9 mouse cellular contexts compared by ENCODE assay signal in genomic region chr16:18407912-18408311, GRCm38 (mm10). TPM values are rescaled to one million over a fixed set of nuclear protein-coding genes. Genes with fewer than 3 reads are reported as not detected.
DNase-seq lines count a peak whose midpoint lies in the region; ATAC-seq and TF ChIP-seq lines count a peak whose summit lies in the region.
"Had no signal": no experiment of that assay in that cellular context is flagged by ENCODE, and none has a peak within 500 bp of the region (broad histone marks: within the 10 kb centered on the region; RNA-seq: fewer than 3 reads in every experiment).

No protein-coding gene starts in this region.

- H3ac ChIP-seq in myocyte (ENCODE audit: control insufficient read depth, insufficient read length) = no peak overlapping the region

- intact Hi-C loops in heart, postnatal 25 days (cut with DNase I) = no loop called here

- H3K27me3 ChIP-seq in lung, postnatal 0 days (replicated peaks; ENCODE audit: insufficient read depth, low read length) = no peaks in the 10 kb centered on the region
- no peaks in the 10 kb centered on the region for H3K27me3 ChIP-seq in heart, embryonic 14.5 days (ENCODE audit: control insufficient read depth, insufficient read depth, low read length)
- no peaks in the 10 kb centered on the region for H3K27me3 ChIP-seq in myocyte (ENCODE audit: control insufficient read depth, insufficient read depth, insufficient read length)
- H3K27me3 ChIP-seq in stomach, postnatal 0 days (ENCODE audit: control insufficient read depth, insufficient read depth, low read length) = no peaks in the 10 kb centered on the region

- H3K9me3 ChIP-seq in lung, postnatal 0 days (ENCODE audit: low read length) = no peaks in the 10 kb centered on the region
- no peaks in the 10 kb centered on the region for H3K9me3 ChIP-seq in heart, embryonic 14.5 days (ENCODE audit: control insufficient read depth, low read length)
- no peaks in the 10 kb centered on the region for H3K9me3 ChIP-seq in stomach, postnatal 0 days (ENCODE audit: control insufficient read depth, low read length)

- 0 out of 2 replicates have a peak, but pooled peaks cover 3% of the 10 kb centered on the region for H3K4me1 ChIP-seq in lung, postnatal 0 days (ENCODE audit: insufficient read depth, low read depth, low read length)
- H3K4me1 ChIP-seq in heart, embryonic 14.5 days (ENCODE audit: control insufficient read depth in 2 of 2, insufficient read depth in 2 of 2, low read length in 2 of 2) = peaks cover 19 to 30% of the 10 kb centered on the region in 2 experiments
- H3K4me1 ChIP-seq in stomach, postnatal 0 days (replicated peaks; ENCODE audit: control insufficient read depth, insufficient read depth) = 0 out of 2 replicates have a peak, but pooled peaks cover 2% of the 10 kb centered on the region

- TF ChIP-seq POLR2A in myocyte (IDR thresholded peaks at IDR 0.05; ENCODE audit: insufficient read length, low read depth) = no peak

- 0 out of 2 replicates have a peak overlapping the region, but pooled peaks have one; percentile 40 for H3K27ac ChIP-seq in lung, postnatal 0 days (ENCODE audit: low read length)
- peak overlapping the region; percentile 70 to 82 for H3K27ac ChIP-seq in heart, embryonic 14.5 days (replicated peaks in 1 of 2; ENCODE audit: control insufficient read depth in 1 of 2, insufficient read depth in 1 of 2, low read depth in 2 of 2, low read length in 2 of 2)
- H3K27ac ChIP-seq in stomach, postnatal 0 days (replicated peaks) = no peak overlapping the region

- no peak for TF ChIP-seq CTCF in lung, postnatal 0 days (IDR thresholded peaks at IDR 0.05)
- no peak for TF ChIP-seq CTCF in stomach, postnatal 0 days (IDR thresholded peaks at IDR 0.05; ENCODE audit: low read depth)

- H3K9ac ChIP-seq in lung, postnatal 0 days (replicated peaks; ENCODE audit: low read depth) = no peak overlapping the region
- H3K9ac ChIP-seq in heart, embryonic 14.5 days (ENCODE audit: low read length) = peak overlapping the region; percentile 21; the same call in 1 of the 2 replicates
- no peak overlapping the region for H3K9ac ChIP-seq in stomach, postnatal 0 days (ENCODE audit: low read length)

- WGBS in lung, postnatal 0 days = 36% methylated on average over 7 of the region's 7 CpGs
- WGBS in heart, embryonic 14.5 days = 24% methylated on average over 7 of the region's 7 CpGs
- WGBS in stomach, postnatal 0 days = 58% methylated on average over 7 of the region's 7 CpGs

- no peaks in the 10 kb centered on the region for H3K79me2 ChIP-seq in myocyte (ENCODE audit: control insufficient read depth, insufficient read depth)

- H3K4me3 ChIP-seq in lung, postnatal 0 days (ENCODE audit: low read depth, low read length) = no peak overlapping the region
- H3K4me3 ChIP-seq in heart, embryonic 14.5 days (ENCODE audit: control insufficient read depth in 1 of 2, insufficient read depth in 1 of 2, low read depth in 1 of 2, low read length in 2 of 2) = no peak overlapping the region
- no peak overlapping the region for H3K4me3 ChIP-seq in myocyte
- H3K4me3 ChIP-seq in stomach, postnatal 0 days (ENCODE audit: low read depth, low read length) = no peak overlapping the region
- H3K4me3 ChIP-seq: erythroblast, embryonic 14.5 days had no signal

- peak; percentile 62 for ATAC-seq in lung, postnatal 0 days
- peak; percentile 41; the same call in 1 of the 2 replicates for ATAC-seq in heart, embryonic 14.5 days (ENCODE audit: insufficient number of reproducible peaks, insufficient read depth, low FRiP score, low read depth)
- ATAC-seq in stomach, postnatal 0 days (ENCODE audit: low FRiP score, low TSS enrichment) = no peak

- no peaks in the 10 kb centered on the region for H3K36me3 ChIP-seq in lung, postnatal 0 days (ENCODE audit: insufficient read depth, low read length)
- peaks cover 87% of the 10 kb centered on the region for H3K36me3 ChIP-seq in heart, embryonic 14.5 days (ENCODE audit: control insufficient read depth, insufficient read depth, low read length)
- H3K36me3 ChIP-seq in myocyte (ENCODE audit: control insufficient read depth, insufficient read depth) = peaks cover 14% of the 10 kb centered on the region
- peaks cover 16% of the 10 kb centered on the region; the same call in 1 of the 2 replicates for H3K36me3 ChIP-seq in stomach, postnatal 0 days (ENCODE audit: control insufficient read depth, insufficient read depth, low read length)

- peak; percentile 97 for DNase-seq in heart, adult 11 months
- no peak for DNase-seq in heart, postnatal 25 days (ENCODE audit: low spot score)
- peak; percentile 58 for DNase-seq in lung, postnatal 0 days (ENCODE audit: low spot score)
- no peak for DNase-seq in lung, postnatal 36 days
- no peak for DNase-seq in stomach, postnatal 0 days (ENCODE audit: low spot score)
- DNase-seq in right cerebral cortex, postnatal 25 days = no peak

- no peak for TF ChIP-seq EP300 in lung, postnatal 0 days (IDR thresholded peaks at IDR 0.05)
- TF ChIP-seq EP300 in stomach, postnatal 0 days (optimal IDR thresholded peaks at IDR 0.05) = no peak

- H3K4me2 ChIP-seq in lung, postnatal 0 days (replicated peaks; ENCODE audit: low read depth, low read length) = no peak overlapping the region
- H3K4me2 ChIP-seq in heart, embryonic 14.5 days (ENCODE audit: low read length) = no peak overlapping the region
- no peak overlapping the region for H3K4me2 ChIP-seq in myocyte (ENCODE audit: low read depth)
- H3K4me2 ChIP-seq in stomach, postnatal 0 days (replicated peaks; ENCODE audit: low read depth) = no peak overlapping the region

TF ChIP-seq in myocyte, 11 proteins besides CTCF, POLR2A, EP300 and RAD21:
- TF ChIP-seq MYOG (IDR thresholded peaks at IDR 0.05; ENCODE audit: control insufficient read depth in 1 of 3, insufficient read depth in 1 of 3, insufficient read length in 2 of 3, low read depth in 2 of 3) (peak in 1 of 3 experiments; percentile 81), E2F4 (IDR thresholded peaks at IDR 0.05; ENCODE audit: insufficient read depth) (no peak), TCF3 (IDR thresholded peaks at IDR 0.05; ENCODE audit: insufficient read length, low read depth) (peak; percentile 21), MYOD1 (IDR thresholded peaks at IDR 0.05; ENCODE audit: control insufficient read depth in 1 of 3, insufficient read length in 2 of 3, low read depth in 2 of 3) (peak in 1 of 3 experiments; percentile 52)

RNA-seq across cellular contexts. Expression of gene Txnrd2, which starts 18.3 kb away (rescaled TPM):
- 10 to 100 TPM; 36.1 to 38.2 TPM for total RNA-seq in heart, postnatal 25 days (2021)
- polyA plus RNA-seq in lung, postnatal 0 days (2015; fragmentation: Nextera tagmentation; extraction: Ambion mirVana) = 20.0 and 20.9 TPM in 2 replicates
- polyA plus RNA-seq in heart, embryonic 14.5 days (2014; fragmentation: Nextera tagmentation; extraction: Ambion mirVana) = 34.0 and 34.7 TPM in 2 replicates
- polyA plus RNA-seq in myocyte (2012; fragmentation: generic; extraction: Trizol) = 21.3 TPM
- 16.2 and 16.8 TPM in 2 replicates for polyA plus RNA-seq in stomach, postnatal 0 days (2015; fragmentation: Nextera tagmentation; extraction: Ambion mirVana)

RNA-seq across cellular contexts. Expression of gene Comt, which starts 18.7 kb away (rescaled TPM):
- 100 to 1,000 TPM; 112 TPM for total RNA-seq in heart, postnatal 25 days (2021)
- 109 and 111 TPM in 2 replicates for polyA plus RNA-seq in lung, postnatal 0 days (2015; fragmentation: Nextera tagmentation; extraction: Ambion mirVana)
- polyA plus RNA-seq in heart, embryonic 14.5 days (2014; fragmentation: Nextera tagmentation; extraction: Ambion mirVana) = 110 and 112 TPM in 2 replicates
- 93.6 TPM for polyA plus RNA-seq in myocyte (2012; fragmentation: generic; extraction: Trizol)
- 95.1 and 99.6 TPM in 2 replicates for polyA plus RNA-seq in stomach, postnatal 0 days (2015; fragmentation: Nextera tagmentation; extraction: Ambion mirVana)

RNA-seq across cellular contexts. Expression of gene Arvcf, which starts 59.9 kb away (rescaled TPM):
- 10 to 100 TPM; 18.6 to 21.7 TPM for total RNA-seq in heart, postnatal 25 days (2021)
- 14.6 and 18.5 TPM in 2 replicates for polyA plus RNA-seq in lung, postnatal 0 days (2015; fragmentation: Nextera tagmentation; extraction: Ambion mirVana)
- polyA plus RNA-seq in heart, embryonic 14.5 days (2014; fragmentation: Nextera tagmentation; extraction: Ambion mirVana) = 31.8 and 32.3 TPM in 2 replicates
- polyA plus RNA-seq in myocyte (2012; fragmentation: generic; extraction: Trizol) = 7.6 TPM
- polyA plus RNA-seq in stomach, postnatal 0 days (2015; fragmentation: Nextera tagmentation; extraction: Ambion mirVana) = 7.8 and 8.7 TPM in 2 replicates

Comparison
In these comparisons a context has a peak if more than half of its experiments do, and no peak if none do; other contexts are left out.
1. DNase-seq: peak in heart, adult 11 months (single experiment) and lung, postnatal 0 days (single experiment); none in heart, postnatal 25 days (single experiment), lung, postnatal 36 days (single experiment), stomach, postnatal 0 days (single experiment) and right cerebral cortex, postnatal 25 days (single experiment).